In genomic region chr4:32508996-32509395, GRCm38 (mm10) we compare ENCODE assay signal across 10 mouse cellular contexts.
A peak's percentile ranks its signal among the peaks of the same experiment; 100 is the strongest.
DNase-seq lines count a peak whose midpoint lies in the region; ATAC-seq lines count a peak whose summit lies in the region.
"Had no signal": no experiment of that assay in that cellular context is flagged by ENCODE, and none has a peak within 500 bp of the region (broad histone marks: within the 10 kb centered on the region; RNA-seq: fewer than 3 reads in every experiment).

No protein-coding gene starts in this region.

- intact Hi-C loops in heart, postnatal 25 days (cut with DNase I) = loop anchor here (1.0 to 5.0 kb wide), 2 partner anchors 172 to 207 kb away; no protein-coding TSS in a partner anchor

- H3K4me2 ChIP-seq in forebrain, embryonic 15.5 days (replicated peaks) = peak overlapping the region; percentile 17
- peak overlapping the region; percentile 44 for H3K4me2 ChIP-seq in limb, embryonic 13.5 days (replicated peaks)

- DNase-seq in heart, adult 18-20 months = peak; percentile 34 to 51
- DNase-seq in heart, postnatal 25 days (ENCODE audit: low spot score) = no peak
- DNase-seq in brain, adult 2 months (ENCODE audit: low read depth, low spot score) = peak; percentile 67
- no peak for DNase-seq in liver
- DNase-seq: kidney, postnatal 4 days; liver, postnatal 0 days had no signal

- no peaks in the 10 kb centered on the region for H3K9me3 ChIP-seq in forebrain, embryonic 15.5 days
- H3K9me3 ChIP-seq in limb, embryonic 13.5 days = no peaks in the 10 kb centered on the region

- no peak overlapping the region for H3K4me3 ChIP-seq in forebrain, embryonic 15.5 days
- H3K4me3 ChIP-seq in limb, embryonic 13.5 days = no peak overlapping the region

- peaks cover 49% of the 10 kb centered on the region for H3K4me1 ChIP-seq in forebrain, embryonic 15.5 days
- peaks cover 50% of the 10 kb centered on the region for H3K4me1 ChIP-seq in limb, embryonic 13.5 days

- no peak overlapping the region for H3K9ac ChIP-seq in forebrain, embryonic 15.5 days (replicated peaks)
- H3K9ac ChIP-seq in limb, embryonic 13.5 days = no peak overlapping the region
- H3K9ac ChIP-seq: liver, postnatal 0 days had no signal

- 5% methylated on average over 8 of the region's 8 CpGs for WGBS in forebrain, embryonic 15.5 days
- WGBS in limb, embryonic 13.5 days = 28% methylated on average over 8 of the region's 8 CpGs

- no peaks in the 10 kb centered on the region for H3K27me3 ChIP-seq in forebrain, embryonic 15.5 days
- no peaks in the 10 kb centered on the region for H3K27me3 ChIP-seq in limb, embryonic 13.5 days

- H3K27ac ChIP-seq in forebrain, embryonic 15.5 days (replicated peaks) = peak overlapping the region; percentile 84
- peak overlapping the region; percentile 58 for H3K27ac ChIP-seq in limb, embryonic 13.5 days

- peak; percentile 55; the same call in 1 of the 2 replicates for ATAC-seq in forebrain, embryonic 15.5 days (replicated peaks)
- 0 out of 2 replicates have a peak, but pooled peaks have one; percentile 26 for ATAC-seq in limb, embryonic 13.5 days (ENCODE audit: low FRiP score, low read depth)
- no peak for ATAC-seq in CD4-positive, CD25-positive, alpha-beta regulatory T cell, adult 4 months
- no peak for ATAC-seq in megakaryocyte-erythroid progenitor cell, adult 5-6 weeks (replicated peaks; ENCODE audit: low FRiP score, low TSS enrichment, poor library complexity, severe bottlenecking)
- ATAC-seq: liver, postnatal 0 days had no signal

- no peaks in the 10 kb centered on the region for H3K36me3 ChIP-seq in forebrain, embryonic 15.5 days
- H3K36me3 ChIP-seq in limb, embryonic 13.5 days = peaks cover 8% of the 10 kb centered on the region; the same call in 1 of the 2 replicates

Comparison
In these comparisons a context has a peak if more than half of its experiments do, and no peak if none do; other contexts are left out.
1. DNase-seq: peak in heart, adult 18-20 months (2 of 2) and brain, adult 2 months (single experiment); none in heart, postnatal 25 days (single experiment) and liver (single experiment).
2. ATAC-seq: peak in forebrain, embryonic 15.5 days (single experiment) and limb, embryonic 13.5 days (single experiment); none in CD4-positive, CD25-positive, alpha-beta regulatory T cell, adult 4 months (single experiment) and megakaryocyte-erythroid progenitor cell, adult 5-6 weeks (single experiment).